Mouse (Mus musculus): ENCODE measurements around the gene Chchd6. TPM values are rescaled to one million over a fixed set of nuclear protein-coding genes. Genes with fewer than 3 reads are reported as not detected.

Chchd6 gene
- polyA plus RNA-seq, 1 experiment from 2014 or later = 178 TPM

DNA sequence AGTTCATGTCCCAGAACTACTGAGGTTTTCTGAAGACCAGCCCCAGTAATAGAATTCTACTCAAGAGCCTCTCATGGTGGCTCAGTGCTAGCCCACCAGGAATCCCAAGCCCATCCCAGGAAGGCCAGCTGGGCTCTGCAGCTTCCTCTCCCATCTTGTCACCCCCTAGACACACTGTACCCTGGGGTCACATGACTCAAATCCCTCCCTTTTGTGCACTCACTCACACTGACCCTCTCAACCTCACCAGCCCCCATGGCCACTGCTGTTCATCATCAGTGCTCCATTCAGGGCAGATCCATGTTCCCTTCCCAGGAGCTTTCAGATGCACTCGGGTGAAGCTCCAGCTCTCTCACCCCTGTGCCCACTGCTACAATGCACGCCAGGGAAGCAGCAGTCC is 20.8 kb downstream of the Chchd6 start:
- ATAC-seq (ENCODE audit: low FRiP score, low read depth) = no peak
- Histone ChIP-seq H3K9me3 (no peaks in the 10 kb centered on the region), H3K27me3 (no peaks in the 10 kb centered on the region), H3K27ac (replicated peaks) (no peak overlapping the region), H3K4me3 (no peak overlapping the region), H3K4me2 (no peak overlapping the region), H3K9ac (no peak overlapping the region), H3K4me1 (replicated peaks) (no peaks in the 10 kb centered on the region), H3K36me3 (0 out of 2 replicates have a peak, but pooled peaks cover 7% of the 10 kb centered on the region)
- 69% methylated on average over 2 of the region's 2 CpGs for WGBS

DNA sequence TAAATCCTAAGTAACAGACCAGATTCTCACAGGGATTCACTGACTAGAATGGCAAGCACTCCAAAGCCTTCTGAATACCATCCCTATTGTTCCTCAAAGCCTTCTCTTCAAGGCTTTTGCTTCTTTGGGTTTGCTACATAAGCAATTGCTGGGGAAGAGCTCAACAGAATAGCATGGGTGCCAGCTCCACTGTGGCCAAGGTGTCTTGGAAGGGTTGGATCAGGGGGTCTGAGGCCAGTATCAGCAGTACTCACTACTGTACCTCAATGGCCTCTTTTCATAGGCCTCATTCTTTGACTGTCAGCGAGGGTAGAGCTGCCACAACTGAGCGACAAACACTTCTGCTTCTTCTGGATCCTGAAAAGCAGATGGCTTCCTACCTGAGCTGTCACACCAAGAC is 21.7 kb downstream of the Chchd6 start:
- ATAC-seq (ENCODE audit: low FRiP score, low read depth) = no peak
- 0 out of 2 replicates have a peak, but pooled peaks cover 7% of the 10 kb centered on the region for H3K36me3 ChIP-seq

DNA sequence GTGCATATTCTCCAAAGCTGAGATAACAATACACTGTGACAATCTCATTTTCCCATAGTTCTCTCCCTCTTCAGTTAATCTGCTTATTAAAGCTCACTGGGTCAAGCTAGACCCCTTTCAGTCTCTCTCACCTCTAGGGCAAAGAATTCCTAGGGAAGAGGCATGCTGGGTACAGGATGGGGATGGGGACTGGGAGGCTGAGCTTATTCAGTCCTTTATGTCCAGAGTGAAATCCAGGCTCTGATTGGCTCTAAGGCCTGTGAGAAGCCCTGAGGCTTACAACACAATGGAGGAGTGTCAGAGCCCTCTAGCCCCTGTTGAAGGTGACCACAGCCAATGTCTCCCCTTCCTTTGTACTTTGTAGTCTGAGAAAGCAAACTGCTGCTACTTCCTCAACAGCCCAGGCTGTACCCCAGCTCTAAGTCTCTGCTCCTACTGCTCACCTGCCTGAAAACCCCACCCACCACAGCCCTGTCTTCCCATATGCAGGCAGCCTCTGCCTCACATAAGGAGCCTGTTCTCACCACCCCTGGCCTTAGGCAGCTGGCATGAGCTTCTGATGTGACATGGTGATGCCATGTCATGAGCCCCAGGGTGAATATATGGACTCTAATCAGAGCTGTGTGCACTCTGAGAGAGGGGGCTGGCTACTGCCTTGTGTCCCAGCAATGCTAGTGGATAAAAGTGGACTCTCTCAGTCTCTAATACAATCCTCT is 22.4 kb downstream of the Chchd6 start:
- Histone ChIP-seq H3K4me2 (no peak overlapping the region), H3K36me3 (0 out of 2 replicates have a peak, but pooled peaks cover 7% of the 10 kb centered on the region), H3K4me1 (replicated peaks) (no peaks in the 10 kb centered on the region), H3K9ac (no peak overlapping the region), H3K4me3 (no peak overlapping the region), H3K9me3 (no peaks in the 10 kb centered on the region), H3K27me3 (no peaks in the 10 kb centered on the region), H3K27ac (replicated peaks) (no peak overlapping the region)
- ATAC-seq (ENCODE audit: low FRiP score, low read depth) = no peak

More for the DNA sequence above, 21.7 kb downstream of the Chchd6 start:
- no peak overlapping the region for H3K27ac ChIP-seq (replicated peaks)
- no peaks in the 10 kb centered on the region for H3K9me3 ChIP-seq
- 92% methylated on average over 2 of the region's 2 CpGs for whole genome bisulfite sequencing
- no peaks in the 10 kb centered on the region for H3K4me1 ChIP-seq (replicated peaks)
- no peak overlapping the region for H3K9ac ChIP-seq
- no peaks in the 10 kb centered on the region for H3K27me3 ChIP-seq
- H3K4me2 ChIP-seq = no peak overlapping the region
- H3K4me3 ChIP-seq = no peak overlapping the region

DNA sequence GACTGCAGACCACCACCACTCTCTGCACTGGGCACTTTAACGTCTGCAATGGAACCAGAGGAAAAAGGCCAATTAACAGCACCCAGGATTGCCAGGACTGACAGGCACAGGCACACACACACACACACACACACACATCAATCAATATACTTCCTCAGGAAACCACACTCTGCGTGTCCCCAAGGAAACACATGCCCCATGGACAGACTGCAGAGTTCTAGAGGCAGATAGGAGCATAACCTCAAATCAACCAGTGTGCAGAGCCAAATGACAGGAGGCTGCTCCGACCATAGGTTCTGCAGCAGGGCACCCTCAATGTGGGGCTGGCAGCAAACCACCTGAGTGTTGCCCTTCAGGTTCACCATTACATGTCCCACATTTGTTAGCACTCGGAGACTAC is 26.1 kb downstream of the Chchd6 start:
- no peak overlapping the region for H3K4me2 ChIP-seq
- no peak overlapping the region for H3K27ac ChIP-seq (replicated peaks)
- H3K27me3 ChIP-seq = no peaks in the 10 kb centered on the region
- 79% methylated on average over 4 of the region's 4 CpGs for WGBS
- ATAC-seq (ENCODE audit: low FRiP score, low read depth) = no peak
- H3K4me1 ChIP-seq (replicated peaks) = no peaks in the 10 kb centered on the region
- no peak overlapping the region for H3K9ac ChIP-seq
- no peak overlapping the region for H3K4me3 ChIP-seq
- no peaks in the 10 kb centered on the region for H3K9me3 ChIP-seq
- H3K36me3 ChIP-seq = 0 out of 2 replicates have a peak, but pooled peaks cover 7% of the 10 kb centered on the region

- Histone ChIP-seq H3K4me3 (no peak overlapping the region), H3K9ac (no peak overlapping the region), H3K9me3 (no peaks in the 10 kb centered on the region), H3K4me2 (no peak overlapping the region), H3K27ac (replicated peaks) (no peak overlapping the region), H3K27me3 (no peaks in the 10 kb centered on the region), H3K4me1 (replicated peaks) (no peaks in the 10 kb centered on the region), H3K36me3 (0 out of 2 replicates have a peak, but pooled peaks cover 4% of the 10 kb centered on the region)
- 58% methylated on average over 4 of the region's 4 CpGs for WGBS
- ATAC-seq (ENCODE audit: low FRiP score, low read depth) = no peak
Measured at GRCm38 (mm10) chr6:89566740-89567139, 28.7 kb downstream of the Chchd6 start.

DNA sequence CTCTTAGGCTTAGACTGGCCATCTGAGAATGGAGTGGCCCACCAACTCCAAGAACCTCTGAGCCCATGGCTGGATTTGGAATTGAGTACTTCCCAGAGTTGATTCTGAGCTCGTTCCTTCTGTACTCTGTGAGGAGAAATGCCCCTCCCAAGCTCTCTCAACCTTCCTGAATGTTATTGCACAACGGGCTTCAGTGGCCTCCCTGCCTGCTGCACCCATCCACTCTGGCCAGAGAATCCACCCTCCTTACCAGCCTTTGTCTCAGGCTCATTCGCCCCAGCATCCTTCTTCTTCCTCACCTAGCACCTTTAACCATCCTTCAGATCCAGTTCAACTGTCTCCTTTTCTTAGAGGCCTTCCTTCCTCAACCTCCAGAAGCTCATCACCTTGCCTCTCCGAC is 32.1 kb downstream of the Chchd6 start:
- Histone ChIP-seq H3K9ac (no peak overlapping the region), H3K36me3 (no peaks in the 10 kb centered on the region), H3K27ac (replicated peaks) (no peak overlapping the region), H3K4me3 (no peak overlapping the region), H3K4me1 (replicated peaks) (no peaks in the 10 kb centered on the region), H3K27me3 (no peaks in the 10 kb centered on the region), H3K9me3 (no peaks in the 10 kb centered on the region), H3K4me2 (no peak overlapping the region)
- no peak for ATAC-seq (ENCODE audit: low FRiP score, low read depth)
- WGBS = 88% methylated on average over 4 of the region's 4 CpGs

DNA sequence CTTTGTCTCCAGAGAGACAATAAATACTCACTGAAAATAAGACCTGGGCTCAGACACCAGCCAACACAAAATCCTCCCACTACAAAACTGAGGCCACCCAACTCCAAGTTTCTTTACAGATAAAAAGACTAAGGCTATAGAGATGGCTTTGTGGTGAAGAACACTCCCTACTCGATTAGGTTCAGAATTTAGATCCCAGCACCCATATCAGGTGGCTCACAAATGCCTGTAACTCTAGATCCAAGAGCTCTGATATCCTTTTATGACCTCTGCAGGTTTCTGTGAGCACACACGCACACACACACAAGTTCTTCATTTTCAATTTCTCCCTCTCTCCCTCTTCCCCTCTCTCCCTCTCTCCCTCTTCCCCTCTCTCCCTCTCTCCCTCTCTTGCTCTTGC is 34.6 kb downstream of the Chchd6 start:
- H3K4me1 ChIP-seq (replicated peaks) = no peaks in the 10 kb centered on the region
- H3K4me3 ChIP-seq = no peak overlapping the region
- no peak overlapping the region for H3K4me2 ChIP-seq
- H3K9ac ChIP-seq = no peak overlapping the region
- H3K27me3 ChIP-seq = no peaks in the 10 kb centered on the region
- no peak overlapping the region for H3K27ac ChIP-seq (replicated peaks)
- H3K36me3 ChIP-seq = no peaks in the 10 kb centered on the region
- no peak for ATAC-seq (ENCODE audit: low FRiP score, low read depth)
- no peaks in the 10 kb centered on the region for H3K9me3 ChIP-seq
- 89% methylated on average over 2 of the region's 2 CpGs for WGBS

DNA sequence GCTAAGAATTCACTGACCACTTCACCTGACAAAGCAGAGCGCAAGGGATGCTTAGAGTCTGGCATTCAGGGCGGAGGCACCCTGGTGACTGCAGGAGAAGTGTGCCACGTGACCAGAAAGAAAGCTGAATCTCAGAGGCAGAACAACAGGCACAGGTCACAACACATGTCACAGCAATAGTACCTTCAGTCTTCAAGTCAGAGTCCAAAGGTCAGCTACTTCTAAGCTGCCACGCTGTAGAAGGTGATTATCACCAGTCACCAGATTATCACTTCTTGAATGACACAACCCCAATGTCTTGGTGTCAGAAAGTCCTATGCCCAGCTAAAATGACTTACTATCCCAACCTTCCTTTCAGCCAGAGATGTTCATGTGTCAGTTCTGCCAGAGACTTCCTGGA is 37.8 kb downstream of the Chchd6 start:
- Histone ChIP-seq H3K9ac (no peak overlapping the region), H3K4me3 (no peak overlapping the region), H3K4me2 (no peak overlapping the region), H3K36me3 (no peaks in the 10 kb centered on the region), H3K4me1 (replicated peaks) (peaks cover 5% of the 10 kb centered on the region), H3K9me3 (no peaks in the 10 kb centered on the region), H3K27ac (replicated peaks) (no peak overlapping the region), H3K27me3 (no peaks in the 10 kb centered on the region)
- 74% methylated on average over 4 of the region's 4 CpGs for WGBS
- no peak for ATAC-seq (ENCODE audit: low FRiP score, low read depth)

DNA sequence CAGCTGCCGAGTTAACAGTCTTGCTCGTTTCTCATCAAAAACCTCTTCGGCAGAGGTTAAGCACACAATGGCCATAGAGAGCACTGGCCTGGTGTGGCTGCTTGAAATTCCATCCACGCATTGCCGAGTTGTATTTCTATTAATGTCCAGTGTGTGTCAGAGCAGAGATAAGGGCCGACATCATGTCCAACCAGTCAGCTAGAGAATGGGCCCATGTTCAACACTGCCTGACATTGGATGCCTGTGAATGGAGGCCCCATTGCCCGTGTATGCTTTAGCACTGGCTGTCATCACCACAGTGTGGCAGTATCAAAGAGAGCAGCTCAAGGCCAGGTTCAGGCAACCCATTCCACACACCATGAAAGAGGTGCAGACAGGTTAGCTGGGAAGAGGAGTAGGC is 38.9 kb downstream of the Chchd6 start:
- no peak overlapping the region for H3K4me3 ChIP-seq
- no peaks in the 10 kb centered on the region for H3K36me3 ChIP-seq
- H3K27me3 ChIP-seq = no peaks in the 10 kb centered on the region
- H3K4me1 ChIP-seq (replicated peaks) = peaks cover 5% of the 10 kb centered on the region
- no peaks in the 10 kb centered on the region for H3K9me3 ChIP-seq
- H3K4me2 ChIP-seq = no peak overlapping the region
- no peak for ATAC-seq (ENCODE audit: low FRiP score, low read depth)
- no peak overlapping the region for H3K9ac ChIP-seq
- 67% methylated on average over 7 of the region's 7 CpGs for WGBS
- no peak overlapping the region for H3K27ac ChIP-seq (replicated peaks)

DNA sequence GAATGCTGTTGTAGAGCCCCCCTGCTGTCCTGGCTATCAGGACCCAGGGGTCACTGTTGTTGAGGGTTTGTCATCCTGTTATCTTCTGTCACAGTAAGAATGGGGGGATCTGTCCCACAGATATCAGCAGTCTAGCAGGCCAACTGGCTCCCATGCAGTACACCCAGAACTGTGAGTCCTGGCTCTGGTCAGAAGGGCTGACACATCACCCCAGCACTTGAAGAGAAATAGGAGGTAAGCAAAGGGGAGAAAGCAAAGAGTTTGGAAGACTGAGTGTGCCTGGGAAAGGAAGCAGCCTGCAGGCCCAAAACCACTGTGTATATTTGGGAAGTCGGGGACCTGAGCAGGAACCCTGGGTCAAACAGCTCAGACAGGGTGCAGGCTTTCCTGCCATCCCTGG is 39.5 kb downstream of the Chchd6 start:
- H3K9ac ChIP-seq = no peak overlapping the region
- H3K4me1 ChIP-seq (replicated peaks) = peaks cover 5% of the 10 kb centered on the region
- no peaks in the 10 kb centered on the region for H3K9me3 ChIP-seq
- no peak overlapping the region for H3K27ac ChIP-seq (replicated peaks)
- H3K27me3 ChIP-seq = no peaks in the 10 kb centered on the region
- WGBS = 88% methylated on average over 1 of the region's 1 CpGs
- no peak overlapping the region for H3K4me3 ChIP-seq
- H3K4me2 ChIP-seq = no peak overlapping the region
- H3K36me3 ChIP-seq = no peaks in the 10 kb centered on the region
- ATAC-seq (ENCODE audit: low FRiP score, low read depth) = no peak

DNA sequence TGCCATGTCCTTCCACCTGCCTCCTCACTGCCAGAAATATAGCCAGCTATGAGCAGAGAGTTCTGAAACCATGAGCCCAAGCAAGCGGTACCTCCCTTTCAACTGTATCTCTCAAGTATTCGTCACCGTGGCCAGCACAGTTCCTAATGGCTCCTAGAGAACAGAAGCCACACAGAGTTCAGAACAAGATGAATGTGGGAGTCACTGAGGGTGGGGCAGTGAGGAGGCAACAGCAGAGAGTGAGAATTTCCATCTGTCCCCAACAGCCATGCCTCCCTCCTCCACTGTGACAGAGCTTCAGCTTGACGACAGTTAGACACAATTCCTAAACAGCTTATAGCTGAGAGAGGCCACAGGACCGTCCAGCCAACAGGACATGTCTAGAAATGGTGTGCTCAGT is 41.4 kb downstream of the Chchd6 start:
- no peak overlapping the region for H3K4me2 ChIP-seq
- H3K9ac ChIP-seq = no peak overlapping the region
- no peak overlapping the region for H3K27ac ChIP-seq (replicated peaks)
- H3K9me3 ChIP-seq = no peaks in the 10 kb centered on the region
- H3K27me3 ChIP-seq = no peaks in the 10 kb centered on the region
- H3K4me3 ChIP-seq = no peak overlapping the region
- no peaks in the 10 kb centered on the region for H3K36me3 ChIP-seq
- peaks cover 11% of the 10 kb centered on the region for H3K4me1 ChIP-seq (replicated peaks)
- WGBS = 84% methylated on average over 5 of the region's 5 CpGs
- no peak for ATAC-seq (ENCODE audit: low FRiP score, low read depth)

DNA sequence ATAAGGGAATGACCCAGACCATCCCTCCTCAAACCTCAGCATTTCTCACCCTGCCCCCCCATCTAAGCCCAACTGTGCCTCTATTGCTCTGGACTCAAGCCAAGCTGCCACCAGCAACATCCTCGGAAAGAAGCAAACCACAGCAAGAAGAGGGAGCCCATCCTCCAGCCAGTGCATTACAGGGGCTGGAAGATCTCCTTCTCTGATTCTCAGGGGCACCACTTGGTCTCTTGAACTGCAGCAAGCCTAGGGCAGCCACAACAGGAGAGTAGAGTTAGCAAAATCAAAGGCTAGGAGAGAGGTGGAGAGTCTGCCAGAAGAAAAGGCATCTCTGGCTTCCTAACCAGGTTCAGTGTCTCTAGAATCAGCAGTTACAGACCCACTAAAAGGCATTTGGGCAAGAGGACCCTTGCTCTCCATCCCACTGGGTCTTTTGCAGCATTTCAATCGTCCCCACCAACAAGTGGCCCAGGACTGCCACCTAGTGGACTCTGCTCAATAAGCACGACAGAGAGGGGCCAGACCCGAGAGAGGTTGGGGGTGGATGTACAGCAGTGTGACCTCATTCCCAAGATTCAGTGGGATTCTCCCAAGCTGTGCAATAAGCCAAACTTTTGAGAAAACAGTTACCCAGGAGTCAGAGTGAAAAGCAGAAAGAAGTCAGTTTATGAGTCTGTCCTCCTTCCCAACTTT is 42.3 kb downstream of the Chchd6 start:
- ATAC-seq (ENCODE audit: low FRiP score, low read depth) = peak; percentile 85
- no peak overlapping the region for H3K9ac ChIP-seq

More for the DNA sequence above, 42.3 kb downstream of the Chchd6 start:
- WGBS = 9% methylated on average over 4 of the region's 4 CpGs
- Histone ChIP-seq H3K4me1 (replicated peaks) (peaks cover 11% of the 10 kb centered on the region), H3K9me3 (no peaks in the 10 kb centered on the region), H3K4me3 (no peak overlapping the region), H3K36me3 (no peaks in the 10 kb centered on the region), H3K4me2 (no peak overlapping the region), H3K27me3 (no peaks in the 10 kb centered on the region), H3K27ac (replicated peaks) (no peak overlapping the region)
